22 mouse cellular contexts compared by ENCODE assay signal in genomic region chr4:31835051-31835450, GRCm38 (mm10).
DNase-seq lines count a peak whose midpoint lies in the region; ATAC-seq lines count a peak whose summit lies in the region.
"Had no signal": no experiment of that assay in that cellular context is flagged by ENCODE, and none has a peak within 500 bp of the region (broad histone marks: within the 10 kb centered on the region; RNA-seq: fewer than 3 reads in every experiment).

No protein-coding gene starts in this region.

- peak overlapping the region; percentile 82; the same call in 1 of the 2 replicates for H3K27ac ChIP-seq in heart, embryonic 10.5 days
- H3K27ac ChIP-seq in heart, embryonic 11.5 days (ENCODE audit: low read depth, low read length) = no peak overlapping the region; the same call in 1 of the 2 replicates
- peak overlapping the region; percentile 85; the same call in 1 of the 2 replicates for H3K27ac ChIP-seq in kidney, embryonic 14.5 days (ENCODE audit: low read depth, low read length)
- no peak overlapping the region for H3K27ac ChIP-seq in embryonic facial prominence, embryonic 11.5 days (replicated peaks; ENCODE audit: low read depth, low read length)
- H3K27ac ChIP-seq: gastrocnemius, adult 2 months; hindbrain, embryonic 15.5 days; intestine, embryonic 15.5 days; liver, embryonic 14.5 days; midbrain, embryonic 12.5 days; stomach, embryonic 15.5 days had no signal

- H3K4me2 ChIP-seq in heart, embryonic 11.5 days = no peak overlapping the region
- no peak overlapping the region for H3K4me2 ChIP-seq in kidney, embryonic 14.5 days (replicated peaks; ENCODE audit: low read depth, low read length)
- H3K4me2 ChIP-seq in embryonic facial prominence, embryonic 11.5 days (ENCODE audit: low read depth, low read length) = no peak overlapping the region
- H3K4me2 ChIP-seq: hindbrain, embryonic 15.5 days; intestine, embryonic 15.5 days; midbrain, embryonic 12.5 days; stomach, embryonic 15.5 days had no signal

- H3K9ac ChIP-seq in heart, embryonic 11.5 days (ENCODE audit: low read depth, low read length) = no peak overlapping the region
- H3K9ac ChIP-seq in kidney, embryonic 14.5 days (ENCODE audit: low read depth, low read length) = no peak overlapping the region
- no peak overlapping the region for H3K9ac ChIP-seq in embryonic facial prominence, embryonic 11.5 days (replicated peaks; ENCODE audit: low read length)
- H3K9ac ChIP-seq: hindbrain, embryonic 15.5 days; intestine, embryonic 15.5 days; liver, embryonic 14.5 days; midbrain, embryonic 12.5 days; stomach, embryonic 15.5 days had no signal

- no peak overlapping the region for H3K4me3 ChIP-seq in heart, embryonic 10.5 days
- H3K4me3 ChIP-seq in heart, embryonic 11.5 days (ENCODE audit: low read depth, low read length) = no peak overlapping the region
- no peak overlapping the region for H3K4me3 ChIP-seq in kidney, embryonic 14.5 days (ENCODE audit: low read length)
- H3K4me3 ChIP-seq in embryonic facial prominence, embryonic 11.5 days (ENCODE audit: low read depth, low read length) = no peak overlapping the region
- H3K4me3 ChIP-seq: gastrocnemius, adult 2 months; hindbrain, embryonic 15.5 days; intestine, embryonic 15.5 days; midbrain, embryonic 12.5 days; stomach, embryonic 15.5 days had no signal

- ATAC-seq in heart, embryonic 11.5 days (replicated peaks; ENCODE audit: insufficient number of reproducible peaks, low FRiP score, low TSS enrichment) = no peak
- ATAC-seq in kidney, embryonic 14.5 days (ENCODE audit: low FRiP score, low TSS enrichment) = peak; percentile 70; the same call in 1 of the 2 replicates
- no peak for ATAC-seq in embryonic facial prominence, embryonic 11.5 days (replicated peaks; ENCODE audit: insufficient number of reproducible peaks, low FRiP score, low TSS enrichment, low read depth)
- ATAC-seq: intestine, embryonic 15.5 days had no signal

- peaks cover 44% of the 10 kb centered on the region for H3K4me1 ChIP-seq in heart, embryonic 10.5 days
- peaks cover 34% of the 10 kb centered on the region for H3K4me1 ChIP-seq in heart, embryonic 11.5 days (ENCODE audit: control insufficient read depth, insufficient read depth, low read length)
- peaks cover 27% of the 10 kb centered on the region for H3K4me1 ChIP-seq in kidney, embryonic 14.5 days (ENCODE audit: control insufficient read depth, insufficient read depth, low read length)
- H3K4me1 ChIP-seq in embryonic facial prominence, embryonic 11.5 days (ENCODE audit: control insufficient read depth, insufficient read depth, low read length) = no peaks in the 10 kb centered on the region
- H3K4me1 ChIP-seq: intestine, embryonic 15.5 days; stomach, embryonic 15.5 days had no signal

- H3K27me3 ChIP-seq in heart, embryonic 10.5 days (ENCODE audit: insufficient read depth, poor library complexity, severe bottlenecking) = no peaks in the 10 kb centered on the region
- no peaks in the 10 kb centered on the region for H3K27me3 ChIP-seq in heart, embryonic 11.5 days (ENCODE audit: control insufficient read depth, insufficient read depth, low read length)
- H3K27me3 ChIP-seq in kidney, embryonic 14.5 days (ENCODE audit: control insufficient read depth, insufficient read depth, low read length) = no peaks in the 10 kb centered on the region
- no peaks in the 10 kb centered on the region for H3K27me3 ChIP-seq in embryonic facial prominence, embryonic 11.5 days (ENCODE audit: control insufficient read depth, insufficient read depth, low read length)
- H3K27me3 ChIP-seq: hindbrain, embryonic 15.5 days; intestine, embryonic 15.5 days; stomach, embryonic 15.5 days had no signal

- no peaks in the 10 kb centered on the region for H3K36me3 ChIP-seq in heart, embryonic 10.5 days
- H3K36me3 ChIP-seq in heart, embryonic 11.5 days (ENCODE audit: control insufficient read depth, insufficient read depth, low read length) = no peaks in the 10 kb centered on the region
- H3K36me3 ChIP-seq in kidney, embryonic 14.5 days (ENCODE audit: control insufficient read depth, insufficient read depth, low read length) = no peaks in the 10 kb centered on the region
- no peaks in the 10 kb centered on the region for H3K36me3 ChIP-seq in embryonic facial prominence, embryonic 11.5 days (replicated peaks; ENCODE audit: control insufficient read depth, insufficient read depth, low read depth, low read length)
- H3K36me3 ChIP-seq: hindbrain, embryonic 15.5 days; intestine, embryonic 15.5 days; midbrain, embryonic 12.5 days; stomach, embryonic 15.5 days had no signal

- DNase-seq in heart, embryonic 10.5 days (ENCODE audit: low spot score) = no peak
- DNase-seq in kidney, postnatal 10 days = no peak
- DNase-seq in embryonic facial prominence, embryonic 11.5 days (ENCODE audit: low spot score) = peak; percentile 57
- peak; percentile 52 for DNase-seq in kidney, postnatal 14 days
- DNase-seq in ovary, postnatal 14 days (ENCODE audit: low spot score) = no peak
- DNase-seq: adrenal gland, postnatal 36 days; B cell, adult 2 months; cerebellum, adult 11-12 months; cerebellum, postnatal 14 days; embryo, embryonic 11 days; gastrocnemius, adult 2 months; heart, postnatal 36 days; right cerebral cortex, postnatal 25 days; thymus, adult 18-20 months; thymus, postnatal 4 days had no signal

- H3K9me3 ChIP-seq in heart, embryonic 10.5 days = no peaks in the 10 kb centered on the region
- no peaks in the 10 kb centered on the region for H3K9me3 ChIP-seq in heart, embryonic 11.5 days (replicated peaks; ENCODE audit: control insufficient read depth, low read length)
- H3K9me3 ChIP-seq in kidney, embryonic 14.5 days (ENCODE audit: control insufficient read depth, low read length) = no peaks in the 10 kb centered on the region
- no peaks in the 10 kb centered on the region for H3K9me3 ChIP-seq in embryonic facial prominence, embryonic 11.5 days (replicated peaks; ENCODE audit: control insufficient read depth, low read length)
- H3K9me3 ChIP-seq: hindbrain, embryonic 15.5 days; intestine, embryonic 15.5 days; midbrain, embryonic 12.5 days; stomach, embryonic 15.5 days had no signal

- WGBS in heart, embryonic 10.5 days = 39% methylated on average over 5 of the region's 5 CpGs
- WGBS in heart, embryonic 11.5 days (ENCODE audit: insufficient replicate concordance) = 26% methylated on average over 5 of the region's 5 CpGs
- WGBS in kidney, embryonic 14.5 days = 26% methylated on average over 5 of the region's 5 CpGs
- WGBS in embryonic facial prominence, embryonic 11.5 days = 33% methylated on average over 5 of the region's 5 CpGs

Comparison
In these comparisons a context has a peak if more than half of its experiments do, and no peak if none do; other contexts are left out.
1. DNase-seq: peak in embryonic facial prominence, embryonic 11.5 days (single experiment) and kidney, postnatal 14 days (single experiment); none in heart, embryonic 10.5 days (single experiment), kidney, postnatal 10 days (single experiment) and ovary, postnatal 14 days (single experiment).
2. H3K27ac ChIP-seq: peak in heart, embryonic 10.5 days (single experiment) and kidney, embryonic 14.5 days (single experiment); none in heart, embryonic 11.5 days (single experiment) and embryonic facial prominence, embryonic 11.5 days (single experiment).